12 mouse cellular contexts compared by ENCODE assay signal in genomic region chr10:118619601-118620000, GRCm38 (mm10).
"Had no signal": no experiment of that assay in that cellular context is flagged by ENCODE, and none has a peak within 500 bp of the region (broad histone marks: within the 10 kb centered on the region; RNA-seq: fewer than 3 reads in every experiment).

No protein-coding gene starts in this region.

- DNase-seq: left cerebral cortex, postnatal 4 days; liver; liver, embryonic 13.5 days; liver, postnatal 0 days; lung, adult 18-20 months; lung, adult 2 months; lung, embryonic 14.5 days; lung, postnatal 10 days; lung, postnatal 14 days; lung, postnatal 36 days; lung, postnatal 4 days; midbrain, embryonic 14.5 days had no signal
